Mouse (Mus musculus): ENCODE measurements at regions not wholly inside any gene's neighbourhood (a gene's known extent, or its start where the extent isn't known, plus 50 kb on each side); places are given as distances from the start of the nearest gene placed in this dataset.

DNA sequence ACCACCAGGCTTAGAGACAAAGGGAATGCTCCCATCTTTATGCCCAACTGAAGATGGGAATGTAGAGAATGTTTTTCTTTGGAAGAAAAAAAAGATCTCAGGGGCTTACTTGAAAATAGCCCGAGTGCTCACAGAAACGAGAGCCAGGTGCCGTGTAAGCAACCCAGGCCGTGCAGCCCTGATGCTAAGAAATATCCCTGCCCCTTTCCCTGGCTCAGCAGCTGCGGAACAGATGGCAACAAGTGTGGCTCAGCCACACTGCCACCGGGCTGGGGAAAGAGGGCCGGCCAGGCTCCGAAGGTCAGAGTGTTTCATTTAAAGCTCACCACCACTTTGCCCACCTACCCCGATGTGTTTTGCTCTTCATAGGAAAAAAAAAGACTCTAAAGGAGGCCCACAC, 205.7 kb upstream of the Kbtbd8 start:
- TF ChIP-seq CTCF (IDR thresholded peaks at IDR 0.05; ENCODE audit: low read depth) (no peak), EP300 (IDR thresholded peaks at IDR 0.05; ENCODE audit: low read depth) (no peak)
- H3K4me1 ChIP-seq (replicated peaks; ENCODE audit: control insufficient read depth in 2 of 2, insufficient read depth in 2 of 2, low read length in 1 of 2) = no peaks in the 10 kb centered on the region
- no peaks in the 10 kb centered on the region for H3K27me3 ChIP-seq (ENCODE audit: control insufficient read depth, insufficient read depth, low read length)
- ATAC-seq (ENCODE audit: insufficient read depth) (no peak), DNase-seq (ENCODE audit: low read depth in 3 of 3, low spot score in 3 of 3) (no peak)
- no peak overlapping the region for H3K4me3 ChIP-seq (ENCODE audit: insufficient read depth in 1 of 2, low read depth in 2 of 2, low read length in 2 of 2)
- no peaks in the 10 kb centered on the region for H3K9me3 ChIP-seq (ENCODE audit: control insufficient read depth, low read length)
- 68% methylated on average over 9 of the region's 9 CpGs for WGBS (ENCODE audit: insufficient replicate concordance)
- no peak overlapping the region for H3K9ac ChIP-seq (replicated peaks)
- H3K27ac ChIP-seq = no peak overlapping the region
- no peak overlapping the region for H3K4me2 ChIP-seq (ENCODE audit: low read depth)
- no peaks in the 10 kb centered on the region for H3K36me3 ChIP-seq (replicated peaks; ENCODE audit: control insufficient read depth, insufficient read depth, low read depth)

- ATAC-seq (ENCODE audit: insufficient read depth) (no peak), DNase-seq (ENCODE audit: low read depth in 3 of 3, low spot score in 3 of 3) (no peak)
- H3K4me3 ChIP-seq (ENCODE audit: insufficient read depth in 1 of 2, low read depth in 2 of 2, low read length in 2 of 2) = no peak overlapping the region
- no peak overlapping the region for H3K27ac ChIP-seq
- H3K9me3 ChIP-seq (ENCODE audit: control insufficient read depth, low read length) = no peaks in the 10 kb centered on the region
- no peak overlapping the region for H3K9ac ChIP-seq (replicated peaks)
- no peaks in the 10 kb centered on the region for H3K4me1 ChIP-seq (replicated peaks; ENCODE audit: control insufficient read depth in 2 of 2, insufficient read depth in 2 of 2, low read length in 1 of 2)
- no peak for TF ChIP-seq CTCF (IDR thresholded peaks at IDR 0.05; ENCODE audit: low read depth)
- TF ChIP-seq EP300 (IDR thresholded peaks at IDR 0.05; ENCODE audit: low read depth) = no peak
- no peak overlapping the region for H3K4me2 ChIP-seq (ENCODE audit: low read depth)
- WGBS (ENCODE audit: insufficient replicate concordance) = 78% methylated on average over 4 of the region's 4 CpGs
- no peaks in the 10 kb centered on the region for H3K36me3 ChIP-seq (replicated peaks; ENCODE audit: control insufficient read depth, insufficient read depth, low read depth)
- no peaks in the 10 kb centered on the region for H3K27me3 ChIP-seq (ENCODE audit: control insufficient read depth, insufficient read depth, low read length)
Observed at GRCm38 (mm10) chr6:94900862-94901261, 200.9 kb upstream of the Lrig1 start.

DNA sequence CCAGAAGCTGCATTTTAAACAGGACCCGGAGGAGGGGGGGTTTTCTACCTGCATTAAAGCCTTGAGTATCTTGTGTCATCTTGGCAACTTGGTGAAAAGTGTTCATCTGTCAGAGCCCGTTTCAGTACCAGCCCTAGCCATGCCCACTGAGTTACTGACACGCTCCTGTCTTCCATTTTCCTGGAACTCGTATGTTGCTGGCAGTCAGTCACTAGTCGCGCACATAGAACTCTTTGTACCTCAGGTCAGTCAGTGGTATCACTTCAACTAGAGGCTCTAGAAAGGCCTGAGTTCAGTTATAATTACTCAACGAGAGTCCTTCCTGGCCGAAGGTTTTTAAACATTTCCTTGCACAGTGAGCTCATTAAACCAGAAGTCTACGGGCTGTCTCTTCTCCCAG, 198.9 kb upstream of the Lrig1 start:
- TF ChIP-seq CTCF (IDR thresholded peaks at IDR 0.05; ENCODE audit: low read depth) (no peak), EP300 (IDR thresholded peaks at IDR 0.05; ENCODE audit: low read depth) (no peak)
- H3K27ac ChIP-seq = no peak overlapping the region
- no peak for ATAC-seq (ENCODE audit: insufficient read depth)
- no peak for DNase-seq (ENCODE audit: low read depth in 3 of 3, low spot score in 3 of 3)
- H3K9ac ChIP-seq (replicated peaks) = no peak overlapping the region
- no peak overlapping the region for H3K4me2 ChIP-seq (ENCODE audit: low read depth)
- no peaks in the 10 kb centered on the region for H3K27me3 ChIP-seq (ENCODE audit: control insufficient read depth, insufficient read depth, low read length)
- no peaks in the 10 kb centered on the region for H3K9me3 ChIP-seq (ENCODE audit: control insufficient read depth, low read length)
- no peaks in the 10 kb centered on the region for H3K4me1 ChIP-seq (replicated peaks; ENCODE audit: control insufficient read depth in 2 of 2, insufficient read depth in 2 of 2, low read length in 1 of 2)
- no peak overlapping the region for H3K4me3 ChIP-seq (ENCODE audit: insufficient read depth in 1 of 2, low read depth in 2 of 2, low read length in 2 of 2)
- no peaks in the 10 kb centered on the region for H3K36me3 ChIP-seq (replicated peaks; ENCODE audit: control insufficient read depth, insufficient read depth, low read depth)
- whole genome bisulfite sequencing (ENCODE audit: insufficient replicate concordance) = 72% methylated on average over 9 of the region's 9 CpGs

GRCm38 (mm10) chr6:94890165-94890564, 190.2 kb upstream of the Lrig1 start:
- Histone ChIP-seq H3K4me2 (ENCODE audit: low read depth) (no peak overlapping the region), H3K4me1 (replicated peaks; ENCODE audit: control insufficient read depth in 2 of 2, insufficient read depth in 2 of 2, low read length in 1 of 2) (no peaks in the 10 kb centered on the region), H3K9ac (replicated peaks) (no peak overlapping the region), H3K9me3 (ENCODE audit: control insufficient read depth, low read length) (no peaks in the 10 kb centered on the region), H3K27ac (no peak overlapping the region), H3K4me3 (ENCODE audit: insufficient read depth in 1 of 2, low read depth in 2 of 2, low read length in 2 of 2) (no peak overlapping the region), H3K36me3 (replicated peaks; ENCODE audit: control insufficient read depth, insufficient read depth, low read depth) (no peaks in the 10 kb centered on the region), H3K27me3 (ENCODE audit: control insufficient read depth, insufficient read depth, low read length) (no peaks in the 10 kb centered on the region)
- ATAC-seq (ENCODE audit: insufficient read depth) = no peak
- 57% methylated on average over 3 of the region's 3 CpGs for WGBS (ENCODE audit: insufficient replicate concordance)
- TF ChIP-seq EP300 (IDR thresholded peaks at IDR 0.05; ENCODE audit: low read depth) (no peak), CTCF (IDR thresholded peaks at IDR 0.05; ENCODE audit: low read depth) (no peak)
- no peak for DNase-seq (ENCODE audit: low read depth in 3 of 3, low spot score in 3 of 3)

GRCm38 (mm10) chr6:94889271-94889670, 189.3 kb upstream of the Lrig1 start:
- Histone ChIP-seq H3K9ac (replicated peaks) (no peak overlapping the region), H3K4me1 (replicated peaks; ENCODE audit: control insufficient read depth in 2 of 2, insufficient read depth in 2 of 2, low read length in 1 of 2) (no peaks in the 10 kb centered on the region), H3K27me3 (ENCODE audit: control insufficient read depth, insufficient read depth, low read length) (no peaks in the 10 kb centered on the region), H3K4me3 (ENCODE audit: insufficient read depth in 1 of 2, low read depth in 2 of 2, low read length in 2 of 2) (no peak overlapping the region), H3K9me3 (ENCODE audit: control insufficient read depth, low read length) (no peaks in the 10 kb centered on the region), H3K36me3 (replicated peaks; ENCODE audit: control insufficient read depth, insufficient read depth, low read depth) (no peaks in the 10 kb centered on the region), H3K27ac (no peak overlapping the region), H3K4me2 (ENCODE audit: low read depth) (no peak overlapping the region)
- no peak for DNase-seq (ENCODE audit: low read depth in 3 of 3, low spot score in 3 of 3)
- TF ChIP-seq CTCF (IDR thresholded peaks at IDR 0.05; ENCODE audit: low read depth) = no peak
- TF ChIP-seq EP300 (IDR thresholded peaks at IDR 0.05; ENCODE audit: low read depth) = no peak
- 63% methylated on average over 10 of the region's 10 CpGs for WGBS (ENCODE audit: insufficient replicate concordance)
- ATAC-seq (ENCODE audit: insufficient read depth) = no peak
